Mouse (Mus musculus) thymus, adult 2 months (tissue): ENCODE measurements at regions not wholly inside any gene's neighbourhood (a gene's known extent, or its start where the extent isn't known, plus 50 kb on each side); places are given as distances from the start of the nearest gene placed in this dataset.

Experiments used
- CTCF ChIP-seq: fragments of 200-500 bp; IDR thresholded peaks from 2 replicates; pipeline ENCODE4 v1.5.1; 2012; ENCODE audit warnings: mild to moderate bottlenecking, control low read depth, low read length, moderate library complexity, borderline replicate concordance; ENCODE audit not compliant: control insufficient read depth, poor library complexity, insufficient read depth; ENCODE audit errors: extremely low read depth
- POLR2A ChIP-seq: fragments of 200-500 bp; IDR thresholded peaks from 2 replicates; pipeline ENCODE4 v1.6.1; 2012; ENCODE audit warnings: mild to moderate bottlenecking, low read length, control low read depth, moderate library complexity; ENCODE audit not compliant: control insufficient read depth, poor library complexity, insufficient read depth; ENCODE audit errors: extremely low read depth

DNA sequence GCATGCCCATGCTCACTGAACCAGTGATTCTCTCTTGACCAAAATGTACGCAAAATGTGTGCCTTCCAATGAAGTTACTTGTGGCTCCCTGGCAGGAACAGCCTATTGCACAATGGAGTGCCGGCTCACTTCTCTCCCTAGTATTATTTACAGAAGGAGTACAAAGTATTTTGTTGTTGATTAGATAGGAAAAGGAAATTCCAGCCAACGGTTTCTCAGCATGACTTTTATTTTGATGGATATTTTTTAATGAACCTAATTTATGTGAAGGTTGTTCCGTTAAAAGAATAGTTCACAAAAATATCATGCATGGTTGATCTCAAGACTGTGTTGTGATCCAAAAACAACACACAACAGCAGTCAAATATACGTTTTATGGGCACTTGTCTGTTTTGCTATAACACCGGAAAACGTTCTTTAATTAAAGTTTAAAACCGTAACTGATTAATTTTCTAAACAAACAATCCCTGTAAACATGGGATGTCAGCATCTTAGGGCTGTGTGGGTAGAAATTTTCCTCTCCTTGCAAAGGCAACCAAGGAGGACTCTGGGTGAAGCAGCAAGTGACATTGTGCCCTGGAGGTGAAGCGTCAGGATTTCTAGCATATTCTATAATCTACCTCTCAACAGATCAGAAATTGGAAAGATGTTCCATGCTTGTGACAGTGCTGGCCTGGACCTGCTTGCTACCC, 116.3 kb upstream of the Gm10295 start:
- no peak for TF ChIP-seq POLR2A
- no peak for TF ChIP-seq CTCF
